Mouse (Mus musculus) midbrain, embryonic 14.5 days (tissue): ENCODE data around the gene Ubap1l. TPM values are rescaled to one million over a fixed set of nuclear protein-coding genes. Genes with fewer than 3 reads are reported as not detected.
A peak's percentile ranks its signal among the peaks of the same experiment; 100 is the strongest.

ENCODE experiments used
- ATAC-seq: fragments of 200-750 bp; cut with Nextera tagmentation; 2 replicates; pipeline ENCODE4 v1.8.0; 2017; ENCODE audit warnings: moderate number of reproducible peaks, moderate library complexity; ENCODE audit not compliant: low FRiP score, low TSS enrichment
- DNase-seq: peaks from one replicate; pipeline ENCODE4 v3.0.0-alpha.2; 2015
- H3K27ac ChIP-seq: fragments of 300-500 bp; sonication (generic); replicated peaks from 2 replicates; pipeline ENCODE4 v1.5.1; 2014; ENCODE audit warnings: mild to moderate bottlenecking, low read depth, low read length, moderate library complexity
- H3K27me3 ChIP-seq: fragments of 300-500 bp; sonication (generic); 2 replicates; pipeline ENCODE4 v1.6.1; 2014; ENCODE audit warnings: low read length, control low read depth, mixed read lengths; ENCODE audit not compliant: control insufficient read depth, insufficient read depth
- H3K36me3 ChIP-seq: fragments of 300-500 bp; sonication (generic); 2 replicates; pipeline ENCODE4 v1.6.1; 2014; ENCODE audit warnings: low read length, control low read depth; ENCODE audit not compliant: control insufficient read depth, insufficient read depth
- H3K4me1 ChIP-seq: fragments of 300-500 bp; sonication (generic); 2 replicates; pipeline ENCODE4 v1.6.1; 2014; ENCODE audit warnings: mild to moderate bottlenecking, antibody characterized with exemption, low read length, control low read depth; ENCODE audit not compliant: control insufficient read depth, insufficient read depth
- H3K4me2 ChIP-seq: fragments of 300-500 bp; sonication (generic); 2 replicates; pipeline ENCODE4 v1.6.1; 2014; ENCODE audit warnings: mild to moderate bottlenecking, low read length, moderate library complexity
- H3K4me3 ChIP-seq: fragments of 300-500 bp; sonication (generic); replicated peaks from 2 replicates; pipeline ENCODE4 v1.5.1; 2014; ENCODE audit warnings: low read depth, low read length
- H3K9ac ChIP-seq: fragments of 300-500 bp; sonication (generic); replicated peaks from 2 replicates; pipeline ENCODE4 v1.6.1; 2014; ENCODE audit warnings: mild to moderate bottlenecking, low read length, moderate library complexity
- H3K9me3 ChIP-seq: fragments of 300-500 bp; sonication (generic); 2 replicates; pipeline ENCODE4 v1.6.1; 2016; ENCODE audit warnings: low read length, control low read depth, mixed read lengths; ENCODE audit not compliant: control insufficient read depth
- WGBS: fragments of 180-500 bp; shearing (Covaris S2); extraction: QIAGEN DNeasy Blood & Tissue Kit; methylation state at CpG from one replicate; pipeline ENCODE4 v1.1.7; 2014; 5-methylcytosine and 5-hydroxymethylcytosine counted together
- polyA plus RNA-seq: library from polyadenylated mRNA; unstranded; fragments of >200 nt; fragmentation: Nextera tagmentation; extraction: Ambion mirVana; gene quantifications from 2 replicates; pipeline ENCODE4 v1.2.1, GENCODE M21; 2014

Gene Ubap1l
- 1.5 and 1.7 TPM in 2 replicates for polyA plus RNA-seq

- DNase-seq, result no peak
- 88% methylated on average over 16 of the region's 16 CpGs for WGBS
- Histone ChIP-seq H3K4me3 (no peak within 1 kb of the TSS), H3K9ac (no peak within 1 kb of the TSS), H3K4me1 (no peaks in the 10 kb centered on the region), H3K9me3 (no peaks in the 10 kb centered on the region), H3K27me3 (no peaks in the 10 kb centered on the region), H3K27ac (no peak within 1 kb of the TSS), H3K36me3 (peaks cover 57% of the 10 kb centered on the region), H3K4me2 (no peak within 1 kb of the TSS)
- no peak for ATAC-seq
Observed at GRCm38 (mm10) chr9:65360641-65361448, at the start of gene Ubap1l. Gene Ubap1l, plus strand, starts transcription at chr9:65361041.

GRCm38 (mm10) chr9:65312669-65313357, 48.0 kb upstream of the Ubap1l start:
- Histone ChIP-seq H3K27me3 (no peaks in the 10 kb centered on the region), H3K36me3 (peaks cover 72% of the 10 kb centered on the region), H3K4me2 (no peak overlapping the region), H3K27ac (no peak overlapping the region), H3K9ac (no peak overlapping the region), H3K4me3 (no peak overlapping the region), H3K9me3 (no peaks in the 10 kb centered on the region), H3K4me1 (no peaks in the 10 kb centered on the region)
- WGBS, result 95% methylated on average over 4 of the region's 4 CpGs
- DNase-seq (peak; percentile 3), ATAC-seq (no peak)

- no peak overlapping the region for H3K9ac ChIP-seq
- no peaks in the 10 kb centered on the region for H3K27me3 ChIP-seq
- DNase-seq (no peak), ATAC-seq (no peak)
- H3K4me3 ChIP-seq, result no peak overlapping the region
- H3K4me2 ChIP-seq, result no peak overlapping the region
- peaks cover 71% of the 10 kb centered on the region for H3K36me3 ChIP-seq
- no peaks in the 10 kb centered on the region for H3K4me1 ChIP-seq
- no peak overlapping the region for H3K27ac ChIP-seq
- no peaks in the 10 kb centered on the region for H3K9me3 ChIP-seq
- WGBS, result 96% methylated on average over 1 of the region's 1 CpGs
Observed at GRCm38 (mm10) chr9:65313846-65314245, 47.0 kb upstream of the Ubap1l start.

- H3K4me2 ChIP-seq, result no peak overlapping the region
- WGBS, result 94% methylated on average over 11 of the region's 11 CpGs
- no peaks in the 10 kb centered on the region for H3K4me1 ChIP-seq
- DNase-seq (no peak), ATAC-seq (no peak)
- H3K36me3 ChIP-seq, result peaks cover 82% of the 10 kb centered on the region
- H3K27me3 ChIP-seq, result no peaks in the 10 kb centered on the region
- H3K9me3 ChIP-seq, result no peaks in the 10 kb centered on the region
- H3K9ac ChIP-seq, result no peak overlapping the region
- no peak overlapping the region for H3K27ac ChIP-seq
- H3K4me3 ChIP-seq, result no peak overlapping the region
Observed at GRCm38 (mm10) chr9:65322255-65322900, 38.5 kb upstream of the Ubap1l start.

- DNase-seq (no peak), ATAC-seq (no peak)
- peaks cover 84% of the 10 kb centered on the region for H3K36me3 ChIP-seq
- H3K27me3 ChIP-seq, result no peaks in the 10 kb centered on the region
- H3K4me2 ChIP-seq, result no peak overlapping the region
- no peak overlapping the region for H3K9ac ChIP-seq
- no peak overlapping the region for H3K27ac ChIP-seq
- no peaks in the 10 kb centered on the region for H3K9me3 ChIP-seq
- H3K4me1 ChIP-seq, result no peaks in the 10 kb centered on the region
- no peak overlapping the region for H3K4me3 ChIP-seq
Observed at GRCm38 (mm10) chr9:65325971-65326370, 34.9 kb upstream of the Ubap1l start.

GRCm38 (mm10) chr9:65327371-65327770, 33.5 kb upstream of the Ubap1l start:
- H3K9me3 ChIP-seq, result no peaks in the 10 kb centered on the region
- no peak overlapping the region for H3K9ac ChIP-seq
- H3K27ac ChIP-seq, result no peak overlapping the region
- no peak overlapping the region for H3K4me3 ChIP-seq
- no peaks in the 10 kb centered on the region for H3K4me1 ChIP-seq
- DNase-seq (no peak), ATAC-seq (no peak)
- WGBS, result 97% methylated on average over 2 of the region's 2 CpGs
- H3K27me3 ChIP-seq, result no peaks in the 10 kb centered on the region
- peaks cover 78% of the 10 kb centered on the region for H3K36me3 ChIP-seq
- H3K4me2 ChIP-seq, result no peak overlapping the region

GRCm38 (mm10) chr9:65333958-65334357, 26.9 kb upstream of the Ubap1l start:
- Histone ChIP-seq H3K9ac (no peak overlapping the region), H3K4me2 (no peak overlapping the region), H3K36me3 (peaks cover 20% of the 10 kb centered on the region), H3K9me3 (no peaks in the 10 kb centered on the region), H3K27ac (no peak overlapping the region), H3K4me1 (no peaks in the 10 kb centered on the region), H3K27me3 (no peaks in the 10 kb centered on the region), H3K4me3 (no peak overlapping the region)
- ATAC-seq, result no peak
- DNase-seq, result no peak
- WGBS, result 88% methylated on average over 5 of the region's 5 CpGs

GRCm38 (mm10) chr9:65339146-65339545, 21.7 kb upstream of the Ubap1l start:
- WGBS, result 83% methylated on average over 4 of the region's 4 CpGs
- Histone ChIP-seq H3K27me3 (no peaks in the 10 kb centered on the region), H3K9ac (no peak overlapping the region), H3K4me3 (no peak overlapping the region), H3K9me3 (no peaks in the 10 kb centered on the region), H3K4me2 (no peak overlapping the region), H3K36me3 (no peaks in the 10 kb centered on the region), H3K4me1 (no peaks in the 10 kb centered on the region), H3K27ac (no peak overlapping the region)
- no peak for ATAC-seq
- DNase-seq, result no peak
